Mouse (Mus musculus) hindbrain, embryonic 16.5 days (tissue): Measurements from ENCODE around the gene Tango6. TPM values are rescaled to one million over a fixed set of nuclear protein-coding genes. Genes with fewer than 3 reads are reported as not detected.

Experiments
- ATAC-seq: fragments of 200-750 bp; cut with Nextera tagmentation; 2 replicates; pipeline ENCODE4 v1.8.0; 2017; ENCODE audit warnings: moderate TSS enrichment, moderate library complexity
- H3K27ac ChIP-seq: fragments of 300-500 bp; sonication (generic); 2 replicates; pipeline ENCODE4 v1.5.1; 2014; ENCODE audit warnings: low read depth, mild to moderate bottlenecking, control low read depth, low read length, moderate library complexity
- H3K27me3 ChIP-seq: fragments of 300-500 bp; sonication (generic); replicated peaks from 2 replicates; pipeline ENCODE4 v1.6.1; 2014; ENCODE audit warnings: low read length; ENCODE audit not compliant: control insufficient read depth, insufficient read depth
- H3K36me3 ChIP-seq: fragments of 300-500 bp; sonication (generic); 2 replicates; pipeline ENCODE4 v1.6.1; 2014; ENCODE audit warnings: mild to moderate bottlenecking, low read length, moderate library complexity, mixed read lengths; ENCODE audit not compliant: control insufficient read depth, insufficient read depth
- H3K4me1 ChIP-seq: fragments of 300-500 bp; sonication (generic); 2 replicates; pipeline ENCODE4 v1.6.1; 2014; ENCODE audit warnings: low read depth, low read length; ENCODE audit not compliant: control insufficient read depth, insufficient read depth
- H3K4me2 ChIP-seq: fragments of 300-500 bp; sonication (generic); 2 replicates; pipeline ENCODE4 v1.6.1; 2014; ENCODE audit warnings: mild to moderate bottlenecking, low read length, control low read depth, moderate library complexity
- H3K4me3 ChIP-seq: fragments of 300-500 bp; sonication (generic); 2 replicates; pipeline ENCODE4 v1.5.1; 2014; ENCODE audit warnings: mild to moderate bottlenecking, low read length, control low read depth, moderate library complexity
- H3K9ac ChIP-seq: fragments of 300-500 bp; sonication (generic); 2 replicates; pipeline ENCODE4 v1.6.1; 2014; ENCODE audit warnings: low read depth, mild to moderate bottlenecking, control low read depth, low read length, moderate library complexity
- H3K9me3 ChIP-seq: fragments of 300-500 bp; sonication (generic); 2 replicates; pipeline ENCODE4 v1.6.1; 2014; ENCODE audit warnings: mild to moderate bottlenecking, low read length, moderate library complexity; ENCODE audit not compliant: control insufficient read depth
- WGBS: fragments of 180-500 bp; shearing (Covaris S2); extraction: QIAGEN DNeasy Blood & Tissue Kit; methylation state at CpG from one replicate; pipeline ENCODE4 v1.1.7; 2014; 5-methylcytosine and 5-hydroxymethylcytosine counted together
- polyA plus RNA-seq: library from polyadenylated mRNA; unstranded; fragments of >200 nt; fragmentation: Nextera tagmentation; extraction: Ambion mirVana; gene quantifications from 2 replicates; pipeline ENCODE4 v1.2.1, GENCODE M21; 2015

Tango6 gene
- polyA plus RNA-seq, 1 experiment from 2014 or later, result 5.9 TPM

DNA sequence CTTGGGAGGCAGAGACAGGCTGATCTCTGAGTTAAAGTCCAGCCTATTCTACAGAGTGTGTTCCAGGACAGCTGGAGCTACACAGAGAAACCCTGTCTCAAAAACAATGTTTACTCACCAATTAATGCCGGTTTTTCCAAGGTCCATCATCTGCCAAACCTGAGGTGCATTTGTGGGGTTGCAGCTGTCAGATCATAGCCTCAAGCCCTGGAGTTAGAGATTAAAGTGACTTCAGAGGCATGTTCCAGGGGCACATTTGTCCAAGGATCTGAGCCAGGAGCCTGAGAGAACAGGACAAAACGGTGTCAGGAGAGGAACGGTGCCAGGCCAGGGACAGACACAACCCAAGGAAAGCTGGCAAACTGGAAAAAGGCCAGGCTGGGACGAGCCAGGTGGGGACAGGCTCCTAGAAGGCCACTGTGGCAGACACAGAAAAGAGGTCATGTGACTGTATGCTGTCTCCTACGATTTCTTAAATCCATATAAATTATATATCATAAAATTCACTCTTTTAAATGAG is 146.7 kb downstream of the Tango6 start:
- Histone ChIP-seq H3K9ac (no peak overlapping the region), H3K4me3 (no peak overlapping the region), H3K27ac (no peak overlapping the region), H3K9me3 (no peaks in the 10 kb centered on the region), H3K4me1 (no peaks in the 10 kb centered on the region), H3K36me3 (no peaks in the 10 kb centered on the region), H3K27me3 (no peaks in the 10 kb centered on the region), H3K4me2 (no peak overlapping the region)
- ATAC-seq, result no peak
- WGBS, result 72% methylated on average over 5 of the region's 5 CpGs

DNA sequence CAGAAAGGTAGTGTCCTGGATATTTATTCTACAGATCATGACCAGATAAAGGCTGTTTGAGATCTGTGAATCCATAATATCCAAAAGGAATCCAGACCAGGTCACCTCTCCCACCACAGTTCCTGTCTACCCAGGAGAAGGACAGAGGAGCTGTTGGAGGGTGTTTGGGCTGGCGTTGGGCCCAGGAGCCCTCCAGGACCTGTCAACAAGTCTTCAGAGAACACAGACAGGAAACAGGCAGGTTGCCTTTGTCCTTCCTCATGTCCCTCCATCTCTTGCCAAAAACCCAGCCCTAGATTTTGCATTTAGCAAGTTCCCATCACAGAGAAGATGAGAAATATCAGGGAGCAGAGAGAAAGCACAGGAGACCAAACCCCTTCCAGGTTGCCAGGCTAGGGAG is 152.0 kb downstream of the Tango6 start:
- no peak overlapping the region for H3K27ac ChIP-seq
- WGBS, result 60% methylated on average over 1 of the region's 1 CpGs
- no peak overlapping the region for H3K9ac ChIP-seq
- no peak for ATAC-seq
- H3K27me3 ChIP-seq, result no peaks in the 10 kb centered on the region
- H3K4me2 ChIP-seq, result no peak overlapping the region
- H3K36me3 ChIP-seq, result no peaks in the 10 kb centered on the region
- peaks cover 5% of the 10 kb centered on the region; the same call in 1 of the 2 replicates for H3K4me1 ChIP-seq
- H3K4me3 ChIP-seq, result no peak overlapping the region
- H3K9me3 ChIP-seq, result no peaks in the 10 kb centered on the region

DNA sequence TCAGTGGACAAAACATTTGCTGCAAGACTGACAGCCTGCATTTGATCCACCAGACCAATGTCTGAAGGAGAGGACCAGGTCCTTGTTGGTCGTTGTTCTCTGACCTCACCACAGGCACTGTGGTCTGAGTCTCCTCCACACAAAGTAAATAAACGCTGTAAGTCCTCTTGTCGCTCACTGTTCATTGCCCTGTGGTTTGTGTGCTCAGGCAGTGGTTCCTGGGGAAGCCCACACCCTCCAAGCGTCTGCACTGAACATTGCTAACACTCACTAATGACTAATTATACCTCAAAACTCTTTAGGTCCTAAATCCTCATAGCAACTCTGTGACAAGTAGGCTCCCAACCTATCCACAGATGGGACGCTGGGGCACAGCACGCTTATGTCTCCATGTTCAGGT is 153.7 kb downstream of the Tango6 start:
- Histone ChIP-seq H3K4me3 (no peak overlapping the region), H3K9ac (no peak overlapping the region), H3K4me1 (peaks cover 5% of the 10 kb centered on the region; the same call in 1 of the 2 replicates), H3K27ac (no peak overlapping the region), H3K4me2 (no peak overlapping the region), H3K9me3 (no peaks in the 10 kb centered on the region), H3K27me3 (no peaks in the 10 kb centered on the region), H3K36me3 (no peaks in the 10 kb centered on the region)
- 91% methylated on average over 6 of the region's 6 CpGs for WGBS
- ATAC-seq, result no peak

DNA sequence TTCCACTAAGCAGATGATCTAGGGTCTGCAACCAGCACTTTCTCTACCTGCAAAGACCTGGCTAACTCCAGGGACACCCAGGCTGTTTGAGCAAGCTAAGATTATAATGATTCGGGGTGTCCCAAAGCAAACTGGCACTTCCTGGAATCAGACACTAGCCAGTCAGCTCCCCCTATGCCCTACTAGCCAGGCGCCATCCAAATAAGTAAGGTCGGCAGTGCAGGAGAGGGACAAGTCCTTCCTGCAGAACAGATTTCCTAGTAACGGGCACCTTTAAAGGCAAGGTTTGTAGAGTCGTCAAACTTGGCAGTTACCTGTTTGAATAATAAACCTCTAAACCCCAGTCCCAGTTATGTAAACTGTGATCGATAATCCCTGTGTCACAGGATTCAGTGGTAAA is 155.9 kb downstream of the Tango6 start:
- Histone ChIP-seq H3K4me2 (no peak overlapping the region), H3K27me3 (no peaks in the 10 kb centered on the region), H3K4me1 (peaks cover 5% of the 10 kb centered on the region; the same call in 1 of the 2 replicates), H3K9me3 (no peaks in the 10 kb centered on the region), H3K9ac (no peak overlapping the region), H3K36me3 (no peaks in the 10 kb centered on the region), H3K27ac (no peak overlapping the region), H3K4me3 (no peak overlapping the region)
- 0 out of 2 replicates have a peak, but pooled peaks have one; percentile 9 for ATAC-seq
- 79% methylated on average over 6 of the region's 6 CpGs for WGBS

DNA sequence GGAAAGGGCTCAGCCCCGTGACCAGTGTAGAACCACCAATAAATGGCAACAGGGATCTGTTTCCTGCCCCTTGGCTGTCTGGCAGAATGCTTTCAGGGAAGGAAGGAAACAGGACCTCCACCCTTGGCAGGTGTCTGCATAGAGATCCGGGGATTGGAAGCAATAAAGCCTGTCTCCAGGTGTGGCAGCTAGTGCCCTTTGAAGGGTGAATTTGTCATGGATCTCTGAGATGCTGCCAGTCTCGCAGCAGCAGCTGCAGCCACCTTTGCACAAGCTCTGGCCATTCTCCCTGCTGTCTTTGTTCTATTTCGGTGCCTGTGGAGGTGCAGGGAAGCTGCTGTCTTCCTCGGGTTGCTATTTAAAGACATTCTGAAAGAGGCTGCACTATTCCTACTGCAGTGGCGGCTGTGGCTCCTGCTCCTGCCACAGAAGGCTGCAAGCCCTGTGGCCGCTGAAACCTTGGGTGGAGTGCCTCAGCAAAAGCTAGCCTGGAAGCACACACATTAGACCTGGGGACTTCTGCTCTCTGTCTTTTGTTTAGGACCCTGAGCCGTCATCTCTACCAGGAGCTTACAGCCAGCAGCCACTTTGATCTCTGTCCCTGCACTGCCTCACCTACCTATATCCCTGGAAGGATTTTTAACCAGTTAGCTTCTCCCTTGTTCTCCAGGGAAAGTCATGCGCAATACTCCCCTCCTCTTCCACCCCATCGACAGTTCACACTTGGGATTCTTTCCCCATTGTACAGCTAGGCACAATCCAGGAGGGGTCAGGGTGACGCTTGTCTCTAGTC is 156.5 kb downstream of the Tango6 start:
- ATAC-seq, result 0 out of 2 replicates have a peak, but pooled peaks have one; percentile 48
- H3K9ac ChIP-seq, result peak overlapping the region; percentile 36
- WGBS, result 29% methylated on average over 11 of the region's 11 CpGs
- peaks cover 5% of the 10 kb centered on the region; the same call in 1 of the 2 replicates for H3K4me1 ChIP-seq
- no peak overlapping the region for H3K4me2 ChIP-seq
- H3K27ac ChIP-seq, result peak overlapping the region; percentile 72
- no peak overlapping the region for H3K4me3 ChIP-seq
- H3K27me3 ChIP-seq, result no peaks in the 10 kb centered on the region
- no peaks in the 10 kb centered on the region for H3K9me3 ChIP-seq
- no peaks in the 10 kb centered on the region for H3K36me3 ChIP-seq

DNA sequence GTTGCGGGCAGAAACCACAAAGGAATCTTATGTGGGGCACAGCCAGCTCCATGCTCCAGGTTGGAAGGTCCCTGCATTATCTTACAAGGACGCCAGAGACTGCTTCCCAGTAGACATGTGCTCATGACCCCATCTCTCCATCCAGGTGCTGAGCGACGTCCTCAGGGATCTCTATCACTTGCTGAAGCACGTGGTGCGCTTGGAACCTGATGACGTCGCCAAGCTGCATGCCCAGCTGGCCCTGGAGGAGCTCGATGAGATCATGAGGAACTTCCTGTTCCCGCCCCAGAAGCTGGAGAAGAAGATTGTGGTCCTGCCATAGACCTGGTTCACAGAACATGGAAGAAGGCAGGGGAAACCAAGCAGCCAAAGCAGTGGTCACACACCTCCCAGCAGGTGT is 167.2 kb downstream of the Tango6 start:
- H3K27me3 ChIP-seq, result no peaks in the 10 kb centered on the region
- no peak overlapping the region for H3K4me2 ChIP-seq
- H3K36me3 ChIP-seq, result no peaks in the 10 kb centered on the region
- no peak for ATAC-seq
- 90% methylated on average over 10 of the region's 10 CpGs for WGBS
- H3K27ac ChIP-seq, result no peak overlapping the region
- no peak overlapping the region for H3K4me3 ChIP-seq
- no peaks in the 10 kb centered on the region for H3K4me1 ChIP-seq
- no peak overlapping the region for H3K9ac ChIP-seq
- H3K9me3 ChIP-seq, result no peaks in the 10 kb centered on the region

DNA sequence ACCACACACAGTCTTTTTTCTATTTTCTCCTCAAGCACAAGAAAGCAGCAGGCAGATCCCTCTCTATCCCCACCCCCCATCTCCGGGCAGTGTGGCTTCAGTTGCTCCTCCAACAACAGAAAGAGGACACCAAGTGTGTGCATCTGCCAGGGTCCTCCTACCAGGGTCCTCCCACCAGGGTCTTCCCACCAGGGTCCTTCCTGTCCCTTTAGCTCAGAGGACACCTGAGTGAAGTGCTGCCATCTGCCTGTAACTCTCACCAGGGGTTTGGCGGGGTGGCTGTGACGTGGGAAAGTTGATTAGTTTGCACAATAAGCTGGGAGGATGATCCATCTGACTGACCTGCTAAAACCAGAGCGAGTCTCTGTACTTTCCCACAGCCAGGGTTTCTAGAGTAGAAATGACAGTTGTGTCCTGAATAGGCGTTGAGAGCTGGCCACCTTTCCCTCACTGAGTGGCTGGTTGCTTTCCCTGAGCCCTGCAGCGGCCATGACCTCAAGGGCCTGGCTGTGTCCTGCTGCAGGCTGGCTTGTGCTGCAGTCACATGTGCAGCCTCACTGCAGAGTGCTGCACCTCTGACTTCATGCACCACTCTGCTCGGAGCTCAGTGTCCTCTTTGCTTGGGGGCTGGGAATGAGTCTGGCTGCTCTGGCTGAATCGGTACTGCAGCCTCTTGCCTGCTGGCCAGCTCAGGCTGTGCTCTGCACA is 171.8 kb downstream of the Tango6 start:
- Histone ChIP-seq H3K9me3 (no peaks in the 10 kb centered on the region), H3K9ac (no peak overlapping the region), H3K4me3 (no peak overlapping the region), H3K4me1 (no peaks in the 10 kb centered on the region), H3K27ac (no peak overlapping the region), H3K4me2 (no peak overlapping the region), H3K36me3 (no peaks in the 10 kb centered on the region), H3K27me3 (no peaks in the 10 kb centered on the region)
- 48% methylated on average over 8 of the region's 8 CpGs for WGBS
- ATAC-seq, result no peak

DNA sequence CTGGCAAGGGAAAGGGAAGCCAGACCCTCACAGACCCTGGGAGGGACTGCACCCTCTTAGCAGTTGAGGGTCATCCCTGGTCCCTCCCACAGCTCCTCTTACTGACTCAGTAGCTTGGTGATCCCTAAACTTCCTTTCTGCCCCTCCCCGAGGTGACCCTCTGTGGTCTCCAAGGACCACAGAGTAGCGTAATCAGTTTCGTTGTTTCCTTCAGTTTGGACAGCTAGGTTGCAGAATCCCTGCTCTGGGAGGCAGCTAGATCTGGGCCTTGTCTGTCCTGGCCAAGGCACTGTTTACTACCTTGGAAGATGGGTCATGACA is 172.3 kb downstream of the Tango6 start:
- 89% methylated on average over 3 of the region's 3 CpGs for WGBS
- Histone ChIP-seq H3K4me3 (no peak overlapping the region), H3K4me2 (no peak overlapping the region), H3K36me3 (no peaks in the 10 kb centered on the region), H3K27ac (no peak overlapping the region), H3K27me3 (no peaks in the 10 kb centered on the region), H3K9me3 (no peaks in the 10 kb centered on the region), H3K9ac (no peak overlapping the region), H3K4me1 (no peaks in the 10 kb centered on the region)
- ATAC-seq, result no peak

DNA sequence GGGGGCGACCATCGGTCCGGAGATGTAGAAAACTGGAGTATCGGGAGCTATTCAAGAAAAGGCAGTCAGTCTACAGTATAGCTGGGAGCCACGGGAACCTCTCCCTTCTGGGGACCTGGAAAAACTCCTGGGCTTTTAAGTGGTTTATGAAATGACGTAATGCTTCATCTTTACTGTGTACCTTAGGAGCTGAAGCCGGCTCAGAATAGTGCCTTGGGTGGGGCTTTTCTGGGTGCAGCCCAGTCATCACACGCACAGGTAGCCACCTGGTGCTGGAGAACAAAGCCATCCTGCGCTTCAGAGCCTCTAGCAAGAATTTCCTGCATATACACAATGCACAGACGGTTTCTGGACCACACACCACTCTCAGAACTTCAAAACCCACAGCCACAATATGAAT is 180.0 kb downstream of the Tango6 start:
- 91% methylated on average over 10 of the region's 10 CpGs for WGBS
- no peak for ATAC-seq

More for the DNA sequence above, 180.0 kb downstream of the Tango6 start:
- H3K27ac ChIP-seq, result no peak overlapping the region
- no peak overlapping the region for H3K4me2 ChIP-seq
- H3K36me3 ChIP-seq, result no peaks in the 10 kb centered on the region
- H3K9ac ChIP-seq, result no peak overlapping the region
- H3K9me3 ChIP-seq, result no peaks in the 10 kb centered on the region
- no peak overlapping the region for H3K4me3 ChIP-seq
- H3K4me1 ChIP-seq, result no peaks in the 10 kb centered on the region
- H3K27me3 ChIP-seq, result no peaks in the 10 kb centered on the region
